Mouse (Mus musculus) E14TG2a.4 (cell line): ENCODE measurements around the gene Klhdc7b.

ENCODE experiments used
- CTCF ChIP-seq: conservative IDR thresholded peaks from 2 replicates; pipeline ENCODE4 v1.5.1; 2014; ENCODE audit warnings: low read length
- NANOG ChIP-seq: IDR thresholded peaks from 2 replicates; pipeline ENCODE4 v1.6.1; 2014; ENCODE audit warnings: borderline replicate concordance, low read length, mixed read lengths
- POU5F1 ChIP-seq: IDR thresholded peaks from 2 replicates; pipeline ENCODE4 v1.6.1; 2014; ENCODE audit warnings: low read length, borderline replicate concordance

GRCm38 (mm10) chr15:89421938-89422337 is 37.2 kb downstream of the Klhdc7b start:
- TF ChIP-seq CTCF (no peak), POU5F1 (no peak), NANOG (no peak)
